Mouse (Mus musculus): ENCODE measurements at regions not wholly inside any gene's neighbourhood (a gene's known extent, or its start where the extent isn't known, plus 50 kb on each side); places are given as distances from the start of the nearest gene placed in this dataset.
A peak's percentile ranks its signal among the peaks of the same experiment; 100 is the strongest.

- WGBS, result 54% methylated on average over 9 of the region's 9 CpGs
- H3K9me3 ChIP-seq, result no peaks in the 10 kb centered on the region
- H3K36me3 ChIP-seq, result no peaks in the 10 kb centered on the region
- DNase-seq (ENCODE audit: low spot score), result no peak
- H3K4me1 ChIP-seq, result no peaks in the 10 kb centered on the region
- no peak overlapping the region for H3K4me3 ChIP-seq
- H3K27ac ChIP-seq, result no peak overlapping the region
- peaks cover 35% of the 10 kb centered on the region; the same call in 1 of the 2 replicates for H3K27me3 ChIP-seq (ENCODE audit: insufficient read depth, poor library complexity, severe bottlenecking)
These were observed 76.7 kb downstream of the Trim29 start for GRCm38 (mm10) chr9:43387397-43387796.

GRCm38 (mm10) chr9:43389491-43390083 lies 78.9 kb downstream of the Trim29 start:
- Histone ChIP-seq H3K4me3 (no peak overlapping the region), H3K27me3 (ENCODE audit: insufficient read depth, poor library complexity, severe bottlenecking) (peaks cover 26% of the 10 kb centered on the region; the same call in 1 of the 2 replicates), H3K4me1 (peaks cover 5% of the 10 kb centered on the region; the same call in 1 of the 2 replicates), H3K27ac (no peak overlapping the region), H3K9me3 (no peaks in the 10 kb centered on the region), H3K36me3 (no peaks in the 10 kb centered on the region)
- WGBS, result 45% methylated on average over 9 of the region's 9 CpGs
- DNase-seq (ENCODE audit: low spot score), result no peak

GRCm38 (mm10) chr9:43392467-43393064 lies 81.9 kb downstream of the Trim29 start:
- Histone ChIP-seq H3K4me1 (peaks cover 7% of the 10 kb centered on the region; the same call in 1 of the 2 replicates), H3K36me3 (no peaks in the 10 kb centered on the region), H3K9me3 (no peaks in the 10 kb centered on the region), H3K4me3 (no peak overlapping the region), H3K27ac (no peak overlapping the region), H3K27me3 (ENCODE audit: insufficient read depth, poor library complexity, severe bottlenecking) (peaks cover 18% of the 10 kb centered on the region; the same call in 1 of the 2 replicates)
- DNase-seq (ENCODE audit: low spot score), result no peak
- WGBS, result 45% methylated on average over 6 of the region's 6 CpGs

GRCm38 (mm10) chr9:43394204-43394603 lies 83.6 kb downstream of the Trim29 start:
- H3K27ac ChIP-seq, result no peak overlapping the region
- WGBS, result 50% methylated on average over 5 of the region's 5 CpGs
- no peak for DNase-seq (ENCODE audit: low spot score)

GRCm38 (mm10) chr9:43395209-43395608 lies 84.6 kb downstream of the Trim29 start:
- 36% methylated on average over 5 of the region's 5 CpGs for WGBS
- no peak overlapping the region for H3K27ac ChIP-seq
- no peaks in the 10 kb centered on the region for H3K9me3 ChIP-seq
- H3K4me1 ChIP-seq, result peaks cover 7% of the 10 kb centered on the region; the same call in 1 of the 2 replicates
- no peaks in the 10 kb centered on the region for H3K36me3 ChIP-seq
- no peak for DNase-seq (ENCODE audit: low spot score)
- H3K27me3 ChIP-seq (ENCODE audit: insufficient read depth, poor library complexity, severe bottlenecking), result 0 out of 2 replicates have a peak, but pooled peaks cover 3% of the 10 kb centered on the region
- H3K4me3 ChIP-seq, result no peak overlapping the region

More at GRCm38 (mm10) chr9:43394204-43394603, 83.6 kb downstream of the Trim29 start:
- peaks cover 13% of the 10 kb centered on the region; the same call in 1 of the 2 replicates for H3K27me3 ChIP-seq (ENCODE audit: insufficient read depth, poor library complexity, severe bottlenecking)
- H3K4me3 ChIP-seq, result no peak overlapping the region
- peaks cover 7% of the 10 kb centered on the region; the same call in 1 of the 2 replicates for H3K4me1 ChIP-seq
- H3K36me3 ChIP-seq, result no peaks in the 10 kb centered on the region
- no peaks in the 10 kb centered on the region for H3K9me3 ChIP-seq

- peaks cover 7% of the 10 kb centered on the region; the same call in 1 of the 2 replicates for H3K4me1 ChIP-seq
- H3K36me3 ChIP-seq, result no peaks in the 10 kb centered on the region
- no peaks in the 10 kb centered on the region for H3K27me3 ChIP-seq (ENCODE audit: insufficient read depth, poor library complexity, severe bottlenecking)
- no peak overlapping the region for H3K27ac ChIP-seq
- H3K9me3 ChIP-seq, result no peaks in the 10 kb centered on the region
- no peak for DNase-seq (ENCODE audit: low spot score)
- H3K4me3 ChIP-seq, result no peak overlapping the region
These were observed 85.9 kb downstream of the Trim29 start for GRCm38 (mm10) chr9:43396566-43396965.

GRCm38 (mm10) chr9:43408493-43408892 lies 97.8 kb downstream of the Trim29 start:
- DNase-seq (ENCODE audit: low spot score), result no peak
- Histone ChIP-seq H3K4me1 (no peaks in the 10 kb centered on the region; the same call in 1 of the 2 replicates), H3K9me3 (no peaks in the 10 kb centered on the region), H3K27ac (no peak overlapping the region), H3K27me3 (ENCODE audit: insufficient read depth, poor library complexity, severe bottlenecking) (no peaks in the 10 kb centered on the region), H3K36me3 (no peaks in the 10 kb centered on the region), H3K4me3 (no peak overlapping the region)
- WGBS, result 67% methylated on average over 6 of the region's 6 CpGs

GRCm38 (mm10) chr9:43412473-43412872 lies 101.8 kb downstream of the Trim29 start:
- no peak for DNase-seq (ENCODE audit: low spot score)
- 68% methylated on average over 3 of the region's 3 CpGs for WGBS

GRCm38 (mm10) chr9:43419993-43420715 lies 109.5 kb downstream of the Trim29 start:
- Histone ChIP-seq H3K27me3 (ENCODE audit: insufficient read depth, poor library complexity, severe bottlenecking) (peaks cover 30% of the 10 kb centered on the region), H3K27ac (no peak overlapping the region), H3K36me3 (no peaks in the 10 kb centered on the region), H3K4me3 (peak overlapping the region; percentile 40), H3K9me3 (no peaks in the 10 kb centered on the region), H3K4me1 (peaks cover 29% of the 10 kb centered on the region)
- WGBS, result 16% methylated on average over 17 of the region's 17 CpGs
- no peak for DNase-seq (ENCODE audit: low spot score)

More at GRCm38 (mm10) chr9:43412473-43412872, 101.8 kb downstream of the Trim29 start:
- no peaks in the 10 kb centered on the region for H3K9me3 ChIP-seq
- no peak overlapping the region for H3K27ac ChIP-seq
- no peak overlapping the region for H3K4me3 ChIP-seq
- no peaks in the 10 kb centered on the region; the same call in 1 of the 2 replicates for H3K4me1 ChIP-seq
- H3K27me3 ChIP-seq (ENCODE audit: insufficient read depth, poor library complexity, severe bottlenecking), result no peaks in the 10 kb centered on the region
- no peaks in the 10 kb centered on the region for H3K36me3 ChIP-seq

GRCm38 (mm10) chr9:43427007-43427406 lies 116.4 kb downstream of the Trim29 start:
- no peak for DNase-seq (ENCODE audit: low spot score)
- Histone ChIP-seq H3K9me3 (no peaks in the 10 kb centered on the region), H3K27me3 (ENCODE audit: insufficient read depth, poor library complexity, severe bottlenecking) (0 out of 2 replicates have a peak, but pooled peaks cover 6% of the 10 kb centered on the region), H3K27ac (peak overlapping the region; percentile 44; the same call in 1 of the 2 replicates), H3K4me1 (peaks cover 20% of the 10 kb centered on the region), H3K4me3 (no peak overlapping the region), H3K36me3 (no peaks in the 10 kb centered on the region)
- 50% methylated on average over 7 of the region's 7 CpGs for WGBS

- no peak overlapping the region for H3K27ac ChIP-seq
- H3K27me3 ChIP-seq (ENCODE audit: insufficient read depth, poor library complexity, severe bottlenecking), result 0 out of 2 replicates have a peak, but pooled peaks cover 11% of the 10 kb centered on the region
- DNase-seq (ENCODE audit: low spot score), result no peak
- no peaks in the 10 kb centered on the region for H3K36me3 ChIP-seq
- no peaks in the 10 kb centered on the region for H3K9me3 ChIP-seq
- no peak overlapping the region for H3K4me3 ChIP-seq
- H3K4me1 ChIP-seq, result no peaks in the 10 kb centered on the region
- WGBS, result 70% methylated on average over 3 of the region's 3 CpGs
These were observed 123.3 kb downstream of the Trim29 start for GRCm38 (mm10) chr9:43433953-43434352.

GRCm38 (mm10) chr9:43438476-43438875 lies 127.8 kb downstream of the Trim29 start:
- no peaks in the 10 kb centered on the region for H3K4me1 ChIP-seq

More at GRCm38 (mm10) chr9:43438476-43438875, 127.8 kb downstream of the Trim29 start:
- Histone ChIP-seq H3K27ac (no peak overlapping the region), H3K4me3 (no peak overlapping the region), H3K36me3 (no peaks in the 10 kb centered on the region), H3K27me3 (ENCODE audit: insufficient read depth, poor library complexity, severe bottlenecking) (0 out of 2 replicates have a peak, but pooled peaks cover 10% of the 10 kb centered on the region), H3K9me3 (no peaks in the 10 kb centered on the region)
- no peak for DNase-seq (ENCODE audit: low spot score)
- 75% methylated on average over 11 of the region's 11 CpGs for WGBS

Data from heart, embryonic 10.5 days (tissue).